Mouse (Mus musculus): Measurements from ENCODE around the gene Bag5. TPM values are rescaled to one million over a fixed set of nuclear protein-coding genes. Genes with fewer than 3 reads are reported as not detected.

Gene Bag5
- polyA plus RNA-seq, 1 experiment from 2014 or later, result 36.2 TPM

- Histone ChIP-seq H3K4me3 (peak overlapping the region; percentile 83), H3K9me3 (replicated peaks) (no peaks in the 10 kb centered on the region), H3K27me3 (no peaks in the 10 kb centered on the region), H3K9ac (peak overlapping the region; percentile 96), H3K27ac (peak overlapping the region; percentile 81), H3K4me2 (peak overlapping the region; percentile 65), H3K36me3 (peaks cover 28% of the 10 kb centered on the region), H3K4me1 (replicated peaks) (peaks cover 33% of the 10 kb centered on the region)
- peak; percentile 20; the same call in 1 of the 2 replicates for ATAC-seq (replicated peaks; ENCODE audit: insufficient number of reproducible peaks, insufficient read depth, low FRiP score, low read depth)
- WGBS, result under 1% methylated on average over 33 of the region's 33 CpGs
Observed at GRCm38 (mm10) chr12:111712476-111712875, 581 bp downstream of the Bag5 start.

- Histone ChIP-seq H3K4me2 (no peak overlapping the region), H3K4me3 (no peak overlapping the region), H3K4me1 (replicated peaks) (peaks cover 48% of the 10 kb centered on the region), H3K36me3 (peaks cover 28% of the 10 kb centered on the region), H3K27ac (no peak overlapping the region), H3K9ac (no peak overlapping the region), H3K9me3 (replicated peaks) (no peaks in the 10 kb centered on the region), H3K27me3 (no peaks in the 10 kb centered on the region)
- no peak for ATAC-seq (replicated peaks; ENCODE audit: insufficient number of reproducible peaks, insufficient read depth, low FRiP score, low read depth)
- WGBS, result 75% methylated on average over 10 of the region's 10 CpGs
Observed at GRCm38 (mm10) chr12:111710091-111710490, 3.0 kb downstream of the Bag5 start.

DNA sequence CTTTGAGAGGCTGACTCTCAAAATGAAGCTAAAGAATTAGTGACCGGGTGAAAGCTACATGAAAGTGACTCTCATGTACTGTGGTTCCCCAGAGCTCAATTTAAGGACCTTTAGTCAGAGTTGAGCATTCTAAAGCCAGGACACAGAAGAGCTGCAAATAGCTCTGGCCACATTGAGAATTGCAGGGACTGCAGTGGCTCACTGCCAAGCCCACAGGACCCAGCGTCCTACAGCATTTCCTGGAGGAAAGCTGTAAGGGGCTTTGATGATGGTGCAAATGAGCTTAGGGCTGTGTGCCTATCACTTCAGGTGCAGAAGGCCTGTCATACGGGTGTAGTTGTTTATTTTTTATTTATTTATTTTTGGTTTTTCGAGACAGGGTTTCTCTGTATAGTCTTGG is 4.9 kb downstream of the Bag5 start:
- Histone ChIP-seq H3K27ac (peak overlapping the region; percentile 42; the same call in 1 of the 2 replicates), H3K9me3 (replicated peaks) (no peaks in the 10 kb centered on the region), H3K4me2 (no peak overlapping the region), H3K9ac (no peak overlapping the region), H3K27me3 (no peaks in the 10 kb centered on the region), H3K36me3 (peaks cover 28% of the 10 kb centered on the region), H3K4me1 (replicated peaks) (peaks cover 50% of the 10 kb centered on the region), H3K4me3 (no peak overlapping the region)
- ATAC-seq (replicated peaks; ENCODE audit: insufficient number of reproducible peaks, insufficient read depth, low FRiP score, low read depth), result no peak
- 58% methylated on average over 4 of the region's 4 CpGs for WGBS

- 38% methylated on average over 15 of the region's 15 CpGs for WGBS
- Histone ChIP-seq H3K27me3 (no peaks in the 10 kb centered on the region), H3K27ac (peak overlapping the region; percentile 75), H3K4me2 (no peak overlapping the region), H3K4me1 (replicated peaks) (peaks cover 33% of the 10 kb centered on the region), H3K36me3 (peaks cover 19% of the 10 kb centered on the region), H3K4me3 (no peak overlapping the region), H3K9ac (no peak overlapping the region), H3K9me3 (replicated peaks) (no peaks in the 10 kb centered on the region)
- peak; percentile 66 for ATAC-seq (replicated peaks; ENCODE audit: insufficient number of reproducible peaks, insufficient read depth, low FRiP score, low read depth)
Observed at GRCm38 (mm10) chr12:111705186-111705973, 7.7 kb downstream of the Bag5 start.

DNA sequence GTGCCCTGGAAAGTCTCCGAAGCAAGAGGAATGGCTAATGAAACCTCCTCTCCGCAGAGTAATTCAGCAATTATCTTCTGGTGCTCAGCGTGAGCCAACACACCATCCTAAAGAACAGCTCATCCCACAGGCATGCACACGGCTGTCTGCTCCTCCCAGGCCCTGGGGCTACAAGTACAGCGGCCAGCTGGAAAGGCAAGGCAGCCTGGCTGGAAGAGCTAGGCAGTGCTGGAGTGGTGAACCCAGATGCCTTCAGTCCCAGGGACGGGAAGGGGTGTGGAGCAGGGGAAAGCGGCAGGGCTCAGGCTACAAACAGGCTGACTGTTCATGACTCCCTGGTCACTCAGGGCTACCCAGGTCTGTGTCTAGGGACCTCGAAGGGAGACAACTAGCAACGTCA is 8.4 kb downstream of the Bag5 start:
- Histone ChIP-seq H3K36me3 (peaks cover 11% of the 10 kb centered on the region), H3K9me3 (replicated peaks) (no peaks in the 10 kb centered on the region), H3K4me1 (replicated peaks) (peaks cover 31% of the 10 kb centered on the region), H3K4me2 (0 out of 2 replicates have a peak overlapping the region, but pooled peaks have one; percentile 22), H3K9ac (0 out of 2 replicates have a peak overlapping the region, but pooled peaks have one; percentile 14), H3K27me3 (no peaks in the 10 kb centered on the region), H3K27ac (peak overlapping the region; percentile 75), H3K4me3 (no peak overlapping the region)
- ATAC-seq (replicated peaks; ENCODE audit: insufficient number of reproducible peaks, insufficient read depth, low FRiP score, low read depth), result peak; percentile 63
- WGBS, result 32% methylated on average over 9 of the region's 9 CpGs

DNA sequence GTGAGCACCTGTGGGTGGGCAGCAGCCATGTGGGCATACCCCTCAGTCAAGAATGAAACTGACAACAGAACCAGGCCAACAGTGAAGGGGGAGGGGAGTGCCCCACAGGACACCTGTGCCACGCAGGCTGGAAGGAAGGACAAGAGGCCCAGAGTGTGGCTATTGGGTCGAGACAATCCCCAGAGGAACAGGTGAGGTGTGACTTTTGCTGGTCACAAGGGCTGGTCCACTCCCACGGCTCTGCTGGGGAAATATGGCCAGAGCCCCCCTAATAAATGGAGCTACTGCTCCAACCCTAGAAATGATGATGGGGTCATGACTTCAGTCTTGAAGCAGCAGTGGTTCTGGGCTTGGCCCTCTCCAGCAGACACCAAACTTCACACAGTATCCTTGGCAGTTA is 9.8 kb downstream of the Bag5 start:
- ATAC-seq (replicated peaks; ENCODE audit: insufficient number of reproducible peaks, insufficient read depth, low FRiP score, low read depth), result no peak
- Histone ChIP-seq H3K9me3 (replicated peaks) (no peaks in the 10 kb centered on the region), H3K36me3 (no peaks in the 10 kb centered on the region), H3K4me2 (no peak overlapping the region), H3K9ac (no peak overlapping the region), H3K4me3 (no peak overlapping the region), H3K4me1 (replicated peaks) (peaks cover 34% of the 10 kb centered on the region), H3K27me3 (no peaks in the 10 kb centered on the region), H3K27ac (no peak overlapping the region)
- WGBS, result 73% methylated on average over 3 of the region's 3 CpGs

DNA sequence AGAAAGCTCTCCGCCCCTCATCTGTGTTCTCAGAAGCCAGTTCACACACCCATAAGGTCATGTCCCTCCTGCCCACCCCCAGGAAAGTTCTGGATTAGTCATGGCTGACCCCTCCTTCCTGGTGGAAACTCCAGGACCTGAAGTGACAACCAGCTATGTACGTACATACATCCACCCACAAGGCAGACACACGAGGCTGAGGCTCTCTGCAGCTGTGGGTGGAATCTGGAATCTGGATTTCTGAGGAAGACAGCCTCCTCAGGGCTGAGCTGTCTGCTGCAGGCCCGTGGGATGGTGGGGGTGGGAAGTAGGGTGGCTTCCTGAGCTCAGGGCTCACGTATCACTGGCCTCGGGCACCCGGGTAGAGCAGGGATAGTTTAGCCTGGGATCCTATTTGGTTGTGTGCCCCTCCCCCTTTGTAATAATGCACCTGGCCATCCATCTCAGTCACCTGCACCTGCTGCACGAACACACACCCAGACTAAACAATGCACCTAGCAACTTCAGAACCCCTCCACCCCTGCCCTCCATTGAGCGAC is 12.1 kb downstream of the Bag5 start:
- H3K36me3 ChIP-seq, result no peaks in the 10 kb centered on the region
- 61% methylated on average over 9 of the region's 9 CpGs for WGBS
- H3K4me3 ChIP-seq, result no peak overlapping the region
- no peak overlapping the region for H3K27ac ChIP-seq
- H3K9ac ChIP-seq, result no peak overlapping the region
- H3K9me3 ChIP-seq (replicated peaks), result no peaks in the 10 kb centered on the region
- no peak overlapping the region for H3K4me2 ChIP-seq
- ATAC-seq (replicated peaks; ENCODE audit: insufficient number of reproducible peaks, insufficient read depth, low FRiP score, low read depth), result no peak
- H3K4me1 ChIP-seq (replicated peaks), result peaks cover 22% of the 10 kb centered on the region
- no peaks in the 10 kb centered on the region for H3K27me3 ChIP-seq

- Histone ChIP-seq H3K36me3 (no peaks in the 10 kb centered on the region), H3K9ac (no peak overlapping the region), H3K4me2 (no peak overlapping the region), H3K4me3 (no peak overlapping the region), H3K27me3 (no peaks in the 10 kb centered on the region), H3K9me3 (replicated peaks) (no peaks in the 10 kb centered on the region), H3K4me1 (replicated peaks) (peaks cover 16% of the 10 kb centered on the region), H3K27ac (no peak overlapping the region)
- 81% methylated on average over 4 of the region's 4 CpGs for WGBS
- no peak for ATAC-seq (replicated peaks; ENCODE audit: insufficient number of reproducible peaks, insufficient read depth, low FRiP score, low read depth)
Observed at GRCm38 (mm10) chr12:111699542-111699941, 13.5 kb downstream of the Bag5 start.

DNA sequence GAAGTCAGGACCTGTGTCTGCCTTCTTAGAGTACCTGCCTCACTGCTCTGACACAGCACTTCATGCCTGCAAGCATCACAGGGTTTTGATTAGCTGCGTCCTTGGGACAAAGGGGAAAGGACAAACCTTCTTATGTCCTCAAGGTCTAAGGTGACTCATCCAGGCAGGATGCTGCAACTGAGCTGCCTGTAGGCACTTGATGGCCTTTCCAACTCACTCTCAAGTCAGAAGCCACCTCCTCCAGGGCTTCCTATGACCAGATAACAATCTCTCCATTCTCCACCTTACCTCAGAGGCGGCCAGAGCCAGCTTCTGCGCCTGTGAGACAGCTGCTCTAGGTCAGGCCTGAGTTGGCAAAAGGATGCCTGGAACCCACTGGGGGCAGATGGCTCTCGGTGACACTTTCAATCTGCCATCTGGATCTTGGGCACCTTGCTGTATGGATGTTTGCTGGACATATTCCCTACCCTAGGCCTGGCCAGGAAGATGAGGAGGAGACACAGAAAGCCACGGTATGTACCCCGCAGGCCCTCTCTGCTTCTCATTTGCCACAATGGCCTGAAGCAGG is 14.6 kb downstream of the Bag5 start:
- Histone ChIP-seq H3K9me3 (replicated peaks) (no peaks in the 10 kb centered on the region), H3K36me3 (no peaks in the 10 kb centered on the region), H3K4me1 (replicated peaks) (peaks cover 23% of the 10 kb centered on the region), H3K9ac (peak overlapping the region; percentile 28; the same call in 1 of the 2 replicates), H3K4me3 (no peak overlapping the region), H3K27me3 (no peaks in the 10 kb centered on the region), H3K4me2 (no peak overlapping the region), H3K27ac (no peak overlapping the region)
- 79% methylated on average over 6 of the region's 6 CpGs for WGBS
- ATAC-seq (replicated peaks; ENCODE audit: insufficient number of reproducible peaks, insufficient read depth, low FRiP score, low read depth), result no peak

DNA sequence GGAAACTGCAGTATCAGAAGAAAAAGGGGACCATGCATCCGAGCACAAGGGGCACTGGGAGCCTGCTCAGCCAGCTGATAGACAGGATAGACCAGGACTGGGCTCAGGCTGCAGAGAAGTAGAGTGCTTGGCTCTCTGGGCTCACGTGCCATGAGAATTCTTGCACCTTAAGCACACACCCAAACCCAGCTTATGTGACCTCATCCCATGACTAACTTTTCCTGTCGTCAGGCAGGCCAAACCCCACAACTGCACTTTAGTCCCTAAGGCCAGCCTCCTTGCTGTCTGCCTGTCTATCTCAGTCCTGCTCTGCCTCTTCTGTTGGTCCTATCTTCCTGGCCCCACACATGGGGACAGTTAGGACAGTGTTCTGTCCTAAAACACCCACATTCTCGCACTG is 15.3 kb downstream of the Bag5 start:
- H3K27ac ChIP-seq, result no peak overlapping the region
- H3K9me3 ChIP-seq (replicated peaks), result no peaks in the 10 kb centered on the region
- H3K4me3 ChIP-seq, result no peak overlapping the region
- ATAC-seq (replicated peaks; ENCODE audit: insufficient number of reproducible peaks, insufficient read depth, low FRiP score, low read depth), result no peak
- H3K4me1 ChIP-seq (replicated peaks), result peaks cover 29% of the 10 kb centered on the region
- no peaks in the 10 kb centered on the region for H3K27me3 ChIP-seq
- no peak overlapping the region for H3K4me2 ChIP-seq
- H3K9ac ChIP-seq, result no peak overlapping the region
- WGBS, result 48% methylated on average over 4 of the region's 4 CpGs
- H3K36me3 ChIP-seq, result no peaks in the 10 kb centered on the region

- 29% methylated on average over 6 of the region's 6 CpGs for WGBS
- Histone ChIP-seq H3K36me3 (no peaks in the 10 kb centered on the region), H3K4me3 (no peak overlapping the region), H3K27ac (no peak overlapping the region), H3K9ac (no peak overlapping the region), H3K4me2 (no peak overlapping the region), H3K4me1 (replicated peaks) (peaks cover 38% of the 10 kb centered on the region), H3K9me3 (replicated peaks) (no peaks in the 10 kb centered on the region), H3K27me3 (no peaks in the 10 kb centered on the region)
- peak; percentile 4 for ATAC-seq (replicated peaks; ENCODE audit: insufficient number of reproducible peaks, insufficient read depth, low FRiP score, low read depth)
Observed at GRCm38 (mm10) chr12:111696239-111696638, 16.8 kb downstream of the Bag5 start.
